Mouse (Mus musculus) embryonic fibroblast, embryonic 13.5 days (primary cell): ENCODE results near the gene Serping1.

Source experiments
- CTCF ChIP-seq: IDR thresholded peaks from 2 replicates; pipeline ENCODE4 v1.5.1; 2011; ENCODE audit warnings: mild to moderate bottlenecking, control low read depth, low read length, moderate library complexity, borderline replicate concordance; ENCODE audit not compliant: insufficient read depth
- POLR2A ChIP-seq: IDR thresholded peaks from 2 replicates; pipeline ENCODE4 v1.6.1; 2011; ENCODE audit warnings: low read depth, mild to moderate bottlenecking, control low read depth, low read length, moderate library complexity

DNA sequence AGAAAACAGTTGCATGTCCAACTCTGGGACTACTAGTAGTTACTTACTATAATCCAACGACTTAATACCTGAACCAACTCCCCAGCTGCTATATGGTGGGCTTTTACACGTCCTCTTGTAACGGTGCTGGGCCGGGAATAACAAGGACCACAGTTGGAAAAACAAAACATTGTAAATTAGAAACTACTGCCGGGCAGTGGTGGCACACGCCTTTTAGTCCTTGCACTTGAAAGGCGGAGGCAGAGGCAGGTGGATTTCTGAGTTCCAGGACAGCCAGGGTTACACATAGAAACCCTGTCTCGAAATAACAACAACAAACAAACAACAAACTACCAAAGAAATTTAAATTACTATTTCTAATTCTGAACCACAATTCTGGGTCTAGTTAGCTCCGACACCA, 48.5 kb downstream of the Serping1 start:
- TF ChIP-seq CTCF (no peak), POLR2A (no peak)
